Mouse (Mus musculus) CH12F3 (cell line): ENCODE results near the gene Nup54.

Experiments
- in situ Hi-C: fragments of 300-500 bp; cut with MboI; formaldehyde crosslinking; loops from 2 replicates; pipeline ENCODE4 v1.14.3; 2020; ENCODE audit warnings: low sequenced_read_pairs

Gene Nup54

GRCm38 (mm10) chr5:92381550-92382348, 53.3 kb downstream of the Nup54 start:
- in situ Hi-C loops = loop anchor here (5.0 kb wide), 1 partner anchor 64 kb away; no protein-coding TSS in a partner anchor

- in situ Hi-C loops = no loop called here
Observed at GRCm38 (mm10) chr5:92376795-92377405, 58.1 kb downstream of the Nup54 start.

GRCm38 (mm10) chr5:92375368-92375767, 59.7 kb downstream of the Nup54 start:
- in situ Hi-C loops = no loop called here

GRCm38 (mm10) chr5:92374721-92375142, 60.3 kb downstream of the Nup54 start:
- in situ Hi-C loops = no loop called here

DNA sequence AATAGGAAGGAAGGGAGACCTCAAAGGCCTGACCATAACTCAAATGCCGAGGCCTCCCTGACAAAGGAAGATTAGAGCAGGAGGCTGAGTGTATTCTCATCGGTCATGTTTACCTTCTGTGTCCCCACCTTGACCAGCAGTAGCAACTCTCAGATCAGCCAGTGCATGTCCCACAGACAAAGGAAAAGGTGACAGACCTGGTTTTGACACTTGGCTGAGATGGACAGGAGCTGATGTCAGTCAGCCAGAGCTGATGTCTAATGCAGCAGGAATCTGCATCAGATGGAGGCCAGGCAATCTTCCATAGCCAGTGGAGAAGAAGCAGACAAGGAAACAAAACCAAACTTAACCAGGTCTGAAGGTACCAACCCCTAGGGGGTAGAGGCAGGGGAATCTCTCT, 62.4 kb downstream of the Nup54 start:
- in situ Hi-C loops = no loop called here

GRCm38 (mm10) chr5:92371361-92371976, 63.5 kb downstream of the Nup54 start:
- in situ Hi-C loops = no loop called here

DNA sequence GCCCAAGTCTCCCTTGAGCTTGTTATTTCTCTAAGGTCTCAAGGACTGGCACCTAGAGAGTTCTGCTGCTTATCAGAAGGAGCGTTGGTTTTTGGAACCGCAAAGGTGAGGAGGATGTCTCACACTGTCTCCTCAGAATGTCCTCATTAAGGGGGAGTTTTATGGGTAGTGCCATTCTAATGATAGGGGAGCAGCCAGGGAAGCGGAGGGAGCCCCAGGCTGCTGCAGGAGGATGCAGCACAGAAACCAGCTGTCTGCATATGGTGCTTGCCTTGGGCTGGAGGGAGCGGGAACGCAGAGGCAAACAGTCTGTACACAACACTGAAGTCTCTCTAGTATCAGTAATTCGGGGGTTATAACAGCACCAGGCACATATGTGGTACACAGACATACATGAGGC, 64.1 kb downstream of the Nup54 start:
- in situ Hi-C loops = no loop called here

- in situ Hi-C loops = no loop called here
Observed at GRCm38 (mm10) chr5:92370392-92370791, 64.6 kb downstream of the Nup54 start.

- in situ Hi-C loops = no loop called here
Observed at GRCm38 (mm10) chr5:92369151-92369994, 65.6 kb downstream of the Nup54 start.

DNA sequence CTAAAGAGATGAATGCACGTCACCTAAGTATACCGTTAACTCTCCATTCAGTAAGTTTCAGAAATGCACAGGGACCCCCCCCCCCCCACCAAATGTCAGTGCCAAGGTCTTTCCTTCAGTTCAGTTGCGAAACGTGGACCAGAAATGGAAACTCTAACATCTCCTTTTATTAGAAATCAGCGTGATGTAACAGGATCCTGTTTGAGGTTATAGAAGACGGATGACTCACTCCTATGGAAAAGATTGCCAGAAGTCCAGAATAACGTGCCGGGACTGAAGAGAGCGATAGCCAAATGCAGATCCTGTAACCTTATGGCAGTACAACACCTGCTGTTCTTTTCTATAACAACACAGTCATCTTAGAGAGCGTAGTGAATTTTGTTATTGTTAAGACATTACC, 66.6 kb downstream of the Nup54 start:
- in situ Hi-C loops = no loop called here

- in situ Hi-C loops = no loop called here
Observed at GRCm38 (mm10) chr5:92366565-92366964, 68.5 kb downstream of the Nup54 start.
